Mouse (Mus musculus): ENCODE data around the gene Hjurp. TPM values are rescaled to one million over a fixed set of nuclear protein-coding genes. Genes with fewer than 3 reads are reported as not detected.

Hjurp gene
- polyA plus RNA-seq (2012; fragmentation: generic; extraction: Trizol), result 10 to 100 TPM; 14.5 to 62.3 TPM

DNA sequence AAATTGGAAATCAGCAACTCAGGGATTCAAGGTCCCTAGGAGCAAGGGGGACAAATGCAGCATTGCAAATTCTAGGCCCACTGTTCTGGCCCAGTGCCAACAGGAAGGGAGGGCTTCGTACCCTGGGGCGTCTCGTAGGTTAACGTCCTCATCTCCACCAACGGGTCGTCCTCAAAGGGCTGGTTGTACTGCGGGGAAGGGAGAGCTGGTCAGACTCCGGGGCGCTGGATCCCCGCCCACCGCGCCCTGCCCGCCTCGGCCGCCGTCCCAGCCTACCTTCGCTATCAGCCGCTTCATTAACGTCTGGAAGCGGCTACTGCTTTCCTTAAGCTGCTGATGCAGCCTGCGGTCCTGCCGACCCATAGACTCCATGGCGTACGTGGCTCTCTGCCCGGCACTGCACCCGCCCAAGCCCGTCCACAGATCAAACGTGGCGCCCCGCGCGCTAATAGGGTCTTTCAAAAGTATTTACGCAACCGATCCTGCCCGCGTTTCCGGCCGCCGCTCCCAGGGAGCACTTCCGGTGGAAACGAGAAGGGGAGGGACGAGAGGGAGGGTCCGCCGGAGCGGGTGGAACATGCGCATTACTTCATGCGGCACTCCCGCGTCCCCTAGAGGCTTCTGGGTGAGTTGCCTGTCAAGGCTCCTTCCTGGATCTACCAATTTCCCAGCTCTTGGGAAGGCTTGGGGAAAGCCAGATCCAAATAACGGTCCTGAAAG is at the start of gene Hjurp, which contains the start of gene Trpm8:
Hjurp (minus strand) TSS at position 536 of the 720 bp plus-strand sequence.
Trpm8 (plus strand) TSS at position 564 of the 720 bp plus-strand sequence.

GRCm38 (mm10) chr1:88226670-88227379 is 50.6 kb downstream of the Hjurp start, which contains the start of gene Mroh2a:
Gene Mroh2a (plus strand): TSS chr1:88226986.

Other genes with a start within 250 kb of the Hjurp start
- not detected for gene Ugt1a10, start 222.2 kb downstream of the Hjurp start, polyA plus RNA-seq (2012; fragmentation: generic; extraction: Trizol)
- not detected for gene Ugt1a9, start 206.8 kb downstream of the Hjurp start, polyA plus RNA-seq (2012; fragmentation: generic; extraction: Trizol)
- gene Ugt1a8, start 189.8 kb downstream of the Hjurp start, polyA plus RNA-seq (2012; fragmentation: generic; extraction: Trizol), result not detected
- 1 to 10 TPM in 1 of 2 experiments, under 1 TPM in 1; 0.27 to 3.9 TPM for gene Ugt1a7c, start 182.6 kb downstream of the Hjurp start, polyA plus RNA-seq (2012; fragmentation: generic; extraction: Trizol)
- gene Ugt1a6b, start 174.4 kb downstream of the Hjurp start, polyA plus RNA-seq (2012; fragmentation: generic; extraction: Trizol), result under 1 TPM; 0.18 to 0.72 TPM
- 10 to 100 TPM in 1 of 2 experiments, 1 to 10 TPM in 1; 2.7 to 52.2 TPM for gene Ugt1a6a, start 142.8 kb downstream of the Hjurp start, polyA plus RNA-seq (2012; fragmentation: generic; extraction: Trizol)
- gene Ugt1a5, start 111.6 kb downstream of the Hjurp start, polyA plus RNA-seq (2012; fragmentation: generic; extraction: Trizol), result under 1 TPM; 0.02 to 0.32 TPM
- under 1 TPM; 0.04 to 0.21 TPM for gene Ugt1a2, start 77.0 kb downstream of the Hjurp start, polyA plus RNA-seq (2012; fragmentation: generic; extraction: Trizol)
- under 1 TPM in 1 of 2 experiments, not detected in 1; 0.08 TPM for gene Dnajb3, start 71.9 kb downstream of the Hjurp start, polyA plus RNA-seq (2012; fragmentation: generic; extraction: Trizol)
- gene Ugt1a1, start 65.7 kb downstream of the Hjurp start, polyA plus RNA-seq (2012; fragmentation: generic; extraction: Trizol), result under 1 TPM in 1 of 2 experiments, not detected in 1; 0.15 TPM
- gene Mroh2a, start 50.6 kb downstream of the Hjurp start, polyA plus RNA-seq (2012; fragmentation: generic; extraction: Trizol), result 1 to 10 TPM in 1 of 2 experiments, under 1 TPM in 1; 0.15 to 1.0 TPM
- not detected for gene Trpm8, start within 50 bp of the Hjurp start, polyA plus RNA-seq (2012; fragmentation: generic; extraction: Trizol)
- gene Spp2, start 129.3 kb upstream of the Hjurp start, polyA plus RNA-seq (2012; fragmentation: generic; extraction: Trizol), result not detected
- under 1 TPM in 1 of 2 experiments, not detected in 1; 0.06 TPM for gene Glrp1, start 232.4 kb upstream of the Hjurp start, polyA plus RNA-seq (2012; fragmentation: generic; extraction: Trizol)